Mouse (Mus musculus) intestine, embryonic 16.5 days (tissue): ENCODE results near the gene Ppp1r14a. TPM values are rescaled to one million over a fixed set of nuclear protein-coding genes. Genes with fewer than 3 reads are reported as not detected.

Experiments
- ATAC-seq: fragments of 200-750 bp; cut with Nextera tagmentation; 2 replicates; pipeline ENCODE4 v1.8.0; 2017; ENCODE audit warnings: moderate TSS enrichment, moderate library complexity
- H3K27ac ChIP-seq: fragments of 300-500 bp; sonication (generic); 2 replicates; pipeline ENCODE4 v1.5.1; 2014; ENCODE audit warnings: mild to moderate bottlenecking, low read length
- H3K27me3 ChIP-seq: fragments of 300-500 bp; sonication (generic); replicated peaks from 2 replicates; pipeline ENCODE4 v1.6.1; 2014; ENCODE audit warnings: low read length, control low read depth, mixed read lengths; ENCODE audit not compliant: control insufficient read depth, insufficient read depth
- H3K36me3 ChIP-seq: fragments of 300-500 bp; sonication (generic); 2 replicates; pipeline ENCODE4 v1.6.1; 2014; ENCODE audit warnings: low read length, control low read depth; ENCODE audit not compliant: control insufficient read depth, insufficient read depth
- H3K4me1 ChIP-seq: fragments of 300-500 bp; sonication (generic); 2 replicates; pipeline ENCODE4 v1.6.1; 2014; ENCODE audit warnings: low read length, control low read depth, mixed read lengths; ENCODE audit not compliant: control insufficient read depth, insufficient read depth
- H3K4me2 ChIP-seq: fragments of 300-500 bp; sonication (generic); 2 replicates; pipeline ENCODE4 v1.6.1; 2014; ENCODE audit warnings: low read depth, low read length, control low read depth
- H3K4me3 ChIP-seq: fragments of 300-500 bp; sonication (generic); 2 replicates; pipeline ENCODE4 v1.5.1; 2014; ENCODE audit warnings: mild to moderate bottlenecking, low read length
- H3K9ac ChIP-seq: fragments of 300-500 bp; sonication (generic); 2 replicates; pipeline ENCODE4 v1.6.1; 2014; ENCODE audit warnings: low read depth, low read length
- H3K9me3 ChIP-seq: fragments of 300-500 bp; sonication (generic); 2 replicates; pipeline ENCODE4 v1.6.1; 2016; ENCODE audit warnings: low read length, control low read depth; ENCODE audit not compliant: control insufficient read depth
- WGBS: fragments of 180-500 bp; shearing (Covaris S2); extraction: QIAGEN DNeasy Blood & Tissue Kit; methylation state at CpG from one replicate; pipeline ENCODE4 v1.1.7; 2014; 5-methylcytosine and 5-hydroxymethylcytosine counted together
- polyA plus RNA-seq: library from polyadenylated mRNA; unstranded; fragments of >200 nt; fragmentation: Nextera tagmentation; extraction: Ambion mirVana; gene quantifications from 2 replicates; pipeline ENCODE4 v1.2.1, GENCODE M21; 2015

Gene Ppp1r14a
- polyA plus RNA-seq, 1 experiment from 2014 or later: 45.2 TPM

- H3K4me2 ChIP-seq: no peak overlapping the region
- H3K4me1 ChIP-seq: peaks cover 28% of the 10 kb centered on the region
- no peaks in the 10 kb centered on the region for H3K36me3 ChIP-seq
- no peak overlapping the region for H3K4me3 ChIP-seq
- H3K27ac ChIP-seq: peak overlapping the region; percentile 16; the same call in 1 of the 2 replicates
- H3K9me3 ChIP-seq: no peaks in the 10 kb centered on the region
- WGBS: 68% methylated on average over 13 of the region's 13 CpGs
- no peak for ATAC-seq
- no peak overlapping the region for H3K9ac ChIP-seq
- no peaks in the 10 kb centered on the region for H3K27me3 ChIP-seq
These were observed 5.1 kb downstream of the Ppp1r14a start for GRCm38 (mm10) chr7:29294111-29294761.

- H3K27ac ChIP-seq: no peak overlapping the region
- H3K27me3 ChIP-seq: no peaks in the 10 kb centered on the region
- no peak overlapping the region for H3K4me2 ChIP-seq
- peaks cover 24% of the 10 kb centered on the region for H3K4me1 ChIP-seq
- no peaks in the 10 kb centered on the region for H3K36me3 ChIP-seq
- H3K9me3 ChIP-seq: no peaks in the 10 kb centered on the region
- no peak overlapping the region for H3K4me3 ChIP-seq
- WGBS: 69% methylated on average over 24 of the region's 24 CpGs
- ATAC-seq: no peak
- H3K9ac ChIP-seq: no peak overlapping the region
These were observed 6.9 kb downstream of the Ppp1r14a start for GRCm38 (mm10) chr7:29295861-29296647.

- Histone ChIP-seq H3K4me3 (no peak overlapping the region), H3K9ac (no peak overlapping the region), H3K9me3 (no peaks in the 10 kb centered on the region), H3K36me3 (no peaks in the 10 kb centered on the region), H3K4me1 (peaks cover 18% of the 10 kb centered on the region), H3K4me2 (no peak overlapping the region), H3K27ac (no peak overlapping the region), H3K27me3 (no peaks in the 10 kb centered on the region)
- ATAC-seq: 0 out of 2 replicates have a peak, but pooled peaks have one; percentile 39
- 6% methylated on average over 10 of the region's 10 CpGs for whole genome bisulfite sequencing
These were observed 7.9 kb downstream of the Ppp1r14a start for GRCm38 (mm10) chr7:29296998-29297397.

- Histone ChIP-seq H3K4me3 (no peak overlapping the region), H3K9me3 (no peaks in the 10 kb centered on the region), H3K9ac (no peak overlapping the region), H3K27me3 (peaks cover 25% of the 10 kb centered on the region), H3K27ac (no peak overlapping the region), H3K4me2 (no peak overlapping the region), H3K36me3 (no peaks in the 10 kb centered on the region), H3K4me1 (peaks cover 16% of the 10 kb centered on the region)
- no peak for ATAC-seq
- 2% methylated on average over 7 of the region's 7 CpGs for WGBS
These were observed 12.0 kb downstream of the Ppp1r14a start for GRCm38 (mm10) chr7:29301127-29301566.

GRCm38 (mm10) chr7:29302641-29303040 lies 13.5 kb downstream of the Ppp1r14a start:
- H3K4me3 ChIP-seq: no peak overlapping the region
- H3K4me1 ChIP-seq: peaks cover 21% of the 10 kb centered on the region
- no peak for ATAC-seq
- no peak overlapping the region for H3K27ac ChIP-seq
- H3K9ac ChIP-seq: no peak overlapping the region
- no peaks in the 10 kb centered on the region for H3K36me3 ChIP-seq
- WGBS: 63% methylated on average over 7 of the region's 7 CpGs
- no peaks in the 10 kb centered on the region for H3K9me3 ChIP-seq
- H3K4me2 ChIP-seq: no peak overlapping the region
- H3K27me3 ChIP-seq: peaks cover 25% of the 10 kb centered on the region

- Histone ChIP-seq H3K9me3 (no peaks in the 10 kb centered on the region), H3K4me1 (peaks cover 27% of the 10 kb centered on the region), H3K4me3 (peak within 1 kb of the TSS; percentile 57), H3K27me3 (peaks cover 25% of the 10 kb centered on the region), H3K9ac (peak within 1 kb of the TSS; percentile 64), H3K36me3 (no peaks in the 10 kb centered on the region), H3K4me2 (peak within 1 kb of the TSS; percentile 93), H3K27ac (no peak within 1 kb of the TSS)
- under 1% methylated on average over 64 of the region's 67 CpGs for WGBS
- ATAC-seq: peak; percentile 81
These were observed 14.8 kb downstream of the Ppp1r14a start, which contains the start of gene Dpf1 for GRCm38 (mm10) chr7:29303738-29304462. Dpf1 (plus strand) TSS chr7:29303951.

- Histone ChIP-seq H3K27ac (no peak overlapping the region), H3K4me2 (peak overlapping the region; percentile 93), H3K27me3 (peaks cover 25% of the 10 kb centered on the region), H3K4me3 (peak overlapping the region; percentile 57), H3K9ac (peak overlapping the region; percentile 64), H3K36me3 (no peaks in the 10 kb centered on the region), H3K4me1 (peaks cover 34% of the 10 kb centered on the region), H3K9me3 (no peaks in the 10 kb centered on the region)
- ATAC-seq: no peak
- 1% methylated on average over 48 of the region's 48 CpGs for WGBS
These were observed 15.6 kb downstream of the Ppp1r14a start for GRCm38 (mm10) chr7:29304463-29305262.

GRCm38 (mm10) chr7:29305263-29305988 lies 16.3 kb downstream of the Ppp1r14a start:
- no peak for ATAC-seq
- WGBS: 46% methylated on average over 9 of the region's 9 CpGs
- Histone ChIP-seq H3K27me3 (peaks cover 25% of the 10 kb centered on the region), H3K4me2 (peak overlapping the region; percentile 93), H3K36me3 (no peaks in the 10 kb centered on the region), H3K27ac (no peak overlapping the region), H3K9ac (peak overlapping the region; percentile 64), H3K4me1 (peaks cover 36% of the 10 kb centered on the region), H3K4me3 (peak overlapping the region; percentile 57), H3K9me3 (no peaks in the 10 kb centered on the region)
